Mouse (Mus musculus) retina, embryonic 14.5 days (tissue): ENCODE data around the gene Was.
"Not testable (repeated sequence)": the region's sequence is repeated elsewhere in the genome, so short reads cannot be mapped to it uniquely, and the experiment has no call there.

Experiments
- DNase-seq: peaks from one replicate; pipeline ENCODE4 v3.0.0-alpha.2; 2015; ENCODE audit warnings: low spot score

Gene Was

GRCm38 (mm10) chrX:8074430-8075014 lies 15.8 kb downstream of the Was start, which contains the start of gene Suv39h1:
Suv39h1 (minus strand) TSS chrX:8074760.
- peak; percentile 92 for DNase-seq

- DNase-seq, result peak; percentile 49
These were observed 16.3 kb downstream of the Was start for GRCm38 (mm10) chrX:8073881-8074429.

- DNase-seq, result no peak
These were observed 21.1 kb downstream of the Was start for GRCm38 (mm10) chrX:8069166-8069565.

DNA sequence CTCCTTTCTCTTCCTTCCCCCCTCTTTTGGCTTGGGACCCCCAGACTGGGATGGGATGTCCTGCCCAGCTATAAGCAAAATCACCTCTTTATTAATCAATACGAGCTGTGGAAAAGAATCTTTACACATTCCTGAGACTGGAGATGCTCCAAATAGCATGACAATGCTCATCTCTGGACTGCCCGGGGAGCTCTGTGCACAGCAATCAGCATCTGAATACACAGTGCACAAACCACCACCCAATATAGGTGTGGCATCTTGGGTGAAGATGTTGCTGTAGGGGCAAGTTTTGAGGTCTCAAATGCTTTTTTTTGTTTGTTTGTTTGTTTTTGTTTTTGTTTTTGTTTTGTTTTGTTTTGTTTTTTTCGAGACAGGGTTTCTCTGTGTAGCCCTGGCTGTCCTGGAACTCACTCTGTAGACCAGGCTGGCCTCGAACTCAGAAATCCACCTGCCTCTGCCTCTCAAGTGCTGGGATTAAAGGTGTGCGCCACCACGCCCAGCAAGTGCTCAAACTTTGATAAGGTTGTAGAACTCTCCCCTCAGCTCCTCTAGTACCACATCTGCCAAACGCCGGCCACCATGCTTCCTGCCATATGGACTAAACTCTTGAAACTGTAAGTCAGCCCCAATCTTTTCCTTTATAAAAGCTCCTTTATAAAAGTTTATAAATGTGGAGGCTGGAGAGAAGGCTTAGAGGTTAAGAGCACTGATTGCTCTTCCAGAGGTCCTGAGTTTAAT lies 39.1 kb downstream of the Was start:
- not testable (repeated sequence) for DNase-seq

- no peak for DNase-seq
These were observed 57.3 kb downstream of the Was start for GRCm38 (mm10) chrX:8033009-8033408.
